Mouse (Mus musculus) ES-Bruce4 (cell line): ENCODE measurements around the gene Ly75.

Experiments
- CTCF ChIP-seq: IDR thresholded peaks from one replicate; pipeline ENCODE4 v1.8.1; 2011; ENCODE audit warnings: low read depth, low read length
- EP300 ChIP-seq: IDR thresholded peaks from 2 replicates; pipeline ENCODE4 v1.6.1; 2011; ENCODE audit warnings: low read depth, low read length; ENCODE audit not compliant: insufficient read depth
- POLR2A ChIP-seq: IDR thresholded peaks from one replicate; pipeline ENCODE4 v1.8.1; 2011; ENCODE audit warnings: low read length; ENCODE audit not compliant: insufficient read depth

- no peak for TF ChIP-seq EP300
- TF ChIP-seq CTCF: no peak
- no peak for TF ChIP-seq POLR2A
These were observed 36.6 kb downstream of the Ly75 start for GRCm38 (mm10) chr2:60346531-60346930.
